Mouse (Mus musculus): ENCODE data around the gene Scgb2b20.
"Not testable (repeated sequence)": the region's sequence is repeated elsewhere in the genome, so short reads cannot be mapped to it uniquely, and the experiment has no call there.

The Scgb2b20 gene

GRCm38 (mm10) chr7:33366222-33366621 is at the start of gene Scgb2b20:
Gene Scgb2b20, minus strand, starts transcription at chr7:33366322.
- DNase-seq = not testable (repeated sequence)

GRCm38 (mm10) chr7:33409681-33410080 is 43.6 kb upstream of the Scgb2b20 start:
- DNase-seq = not testable (repeated sequence)

GRCm38 (mm10) chr7:33401650-33402049 is 35.5 kb upstream of the Scgb2b20 start:
- no peak for DNase-seq

- not testable (repeated sequence) for DNase-seq
Observed at GRCm38 (mm10) chr7:33399749-33400148, 33.6 kb upstream of the Scgb2b20 start.

GRCm38 (mm10) chr7:33372934-33373333 is 6.8 kb upstream of the Scgb2b20 start, which contains the start of gene Scgb1b20:
Gene Scgb1b20, plus strand, starts transcription at chr7:33373234.
- DNase-seq = not testable (repeated sequence)

Data from B cell, adult 2 months (primary cell).